Mouse (Mus musculus): ENCODE data around the gene Metap2. TPM values are rescaled to one million over a fixed set of nuclear protein-coding genes. Genes with fewer than 3 reads are reported as not detected.
"Not testable (repeated sequence)": the region's sequence is repeated elsewhere in the genome, so short reads cannot be mapped to it uniquely, and the experiment has no call there.

The Metap2 gene
- polyA plus RNA-seq, 2 experiments from 2014 or later = 188 to 241 TPM

DNA sequence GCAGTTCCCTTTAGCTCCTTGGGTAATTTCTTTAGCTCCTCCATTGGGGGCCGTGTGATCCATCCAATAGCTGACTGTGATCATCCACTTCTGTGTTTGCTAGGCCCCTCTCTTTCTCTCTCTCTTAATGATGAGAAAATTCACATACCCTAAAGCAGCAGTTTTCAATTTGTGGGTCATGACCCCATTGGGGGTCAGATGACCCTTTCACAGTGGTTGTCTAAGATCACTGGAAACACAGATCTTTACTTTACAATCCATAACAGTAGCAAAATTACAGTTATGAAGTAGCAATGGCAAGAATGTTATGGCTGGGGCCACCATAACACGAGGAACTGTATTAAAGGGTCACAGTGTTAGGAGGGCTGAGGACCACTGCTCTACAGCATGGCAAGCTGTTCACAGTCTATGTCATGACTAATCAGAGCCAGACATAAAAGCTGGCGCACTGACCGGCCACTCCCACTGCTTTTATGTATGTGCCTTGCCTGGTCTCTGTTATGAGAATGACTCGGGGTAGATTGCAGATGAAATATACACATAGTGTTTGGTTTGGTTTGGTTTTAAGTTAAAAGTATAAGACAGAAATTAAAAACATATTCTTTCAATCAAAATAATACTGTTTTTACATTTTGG, 13.0 kb upstream of the Metap2 start:
- ATAC-seq = no peak

- ATAC-seq = no peak
Measured at GRCm38 (mm10) chr10:93909015-93909414, 12.1 kb upstream of the Metap2 start.

GRCm38 (mm10) chr10:93908540-93908939, 11.6 kb upstream of the Metap2 start:
- no peak for ATAC-seq

GRCm38 (mm10) chr10:93907376-93907775, 10.5 kb upstream of the Metap2 start:
- ATAC-seq = no peak

- ATAC-seq = no peak
Measured at GRCm38 (mm10) chr10:93899907-93900306, 3.0 kb upstream of the Metap2 start.

- ATAC-seq = no peak
Measured at GRCm38 (mm10) chr10:93899303-93899702, 2.4 kb upstream of the Metap2 start.

GRCm38 (mm10) chr10:93892551-93892950, 4.3 kb downstream of the Metap2 start:
- no peak for ATAC-seq

DNA sequence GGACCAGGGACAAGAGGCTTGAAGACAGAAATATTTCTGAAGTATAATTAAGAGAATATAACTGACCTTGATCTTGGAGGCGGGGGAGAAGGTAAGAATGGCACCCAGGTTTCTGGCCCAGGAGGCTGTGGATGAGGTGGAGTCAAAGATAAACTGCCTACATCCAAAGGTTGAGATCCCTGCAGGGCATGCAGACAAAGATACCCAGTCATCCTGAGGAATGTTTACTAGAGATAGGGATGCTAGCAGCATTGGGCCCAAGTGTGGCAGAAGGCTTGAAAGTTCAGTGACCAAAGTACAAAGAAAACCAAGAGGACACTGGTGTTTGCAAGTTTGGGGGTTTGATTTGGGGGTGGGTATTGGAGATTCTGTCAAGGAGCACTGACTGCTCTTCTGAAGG, 5.9 kb downstream of the Metap2 start:
- ATAC-seq = no peak

DNA sequence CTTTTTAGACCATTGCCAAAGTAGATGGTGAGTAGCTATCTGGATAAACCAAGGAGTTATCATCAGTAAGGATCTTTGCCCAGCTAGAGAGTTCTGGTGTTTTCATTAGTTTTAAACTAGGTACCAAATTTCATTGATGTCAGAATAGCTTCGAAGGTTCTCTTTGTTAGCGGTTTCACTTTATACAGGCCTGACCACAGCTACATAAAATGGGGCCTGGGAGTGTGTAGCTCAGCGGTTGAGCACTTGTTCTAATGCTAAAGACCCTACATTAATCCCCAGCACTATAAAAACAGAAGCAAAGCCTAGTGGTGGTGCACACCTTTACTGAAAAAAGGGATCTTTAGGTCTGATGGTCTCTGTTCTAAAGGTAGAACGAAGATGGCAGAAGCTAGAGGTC, 6.3 kb downstream of the Metap2 start:
- no peak for ATAC-seq

- peak; percentile 15 for ATAC-seq
Measured at GRCm38 (mm10) chr10:93889976-93890375, 6.9 kb downstream of the Metap2 start.

DNA sequence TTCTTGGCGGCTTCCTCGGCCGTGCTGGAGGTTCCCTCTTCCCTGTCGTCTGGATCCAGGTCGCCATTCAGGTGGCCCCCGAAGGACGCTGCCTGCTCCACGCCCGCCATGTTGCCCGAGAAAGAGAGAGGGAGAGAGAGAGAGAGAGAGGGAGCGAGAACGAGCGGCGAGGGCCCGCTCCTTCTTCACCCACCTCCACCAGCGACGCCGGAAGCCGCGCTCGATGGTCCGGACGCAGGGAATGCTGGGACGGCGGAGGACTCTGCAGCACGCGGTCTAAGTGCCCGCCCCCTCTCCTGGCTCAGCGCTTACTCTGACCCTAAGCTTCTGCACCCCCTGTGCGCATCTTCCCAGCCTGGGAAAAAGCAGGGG, 7.3 kb downstream of the Metap2 start:
- ATAC-seq = peak; percentile 93

DNA sequence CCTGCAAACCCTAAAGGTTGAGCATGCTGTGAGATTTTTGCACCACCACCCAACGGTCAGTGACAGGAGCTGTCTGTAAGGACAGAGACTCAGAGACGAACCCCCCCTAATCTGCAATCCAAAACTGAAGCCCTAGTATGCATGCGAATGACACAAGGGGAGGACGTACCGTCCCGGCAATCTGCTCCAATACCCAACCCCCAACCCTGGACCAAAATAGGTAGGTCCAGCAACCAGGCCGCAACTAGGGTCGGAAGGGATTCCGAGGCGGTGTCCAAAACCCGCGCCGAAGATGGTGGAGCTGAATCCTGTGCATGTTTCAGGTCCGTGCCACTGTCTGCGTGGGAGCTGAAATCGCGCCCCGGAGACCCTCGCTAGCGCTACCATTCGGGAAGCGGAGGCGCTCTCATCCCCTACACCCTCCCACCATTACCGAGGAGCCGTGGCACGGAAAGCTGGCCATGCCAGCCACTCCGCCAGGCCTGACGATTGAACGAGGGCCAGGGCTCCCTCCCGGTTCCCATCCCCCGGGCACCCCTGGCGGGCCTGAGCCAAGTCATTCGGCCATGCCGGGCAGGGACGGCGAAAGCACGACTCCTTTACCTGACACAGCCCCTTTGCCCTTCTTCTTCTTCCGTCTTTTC, 7.8 kb downstream of the Metap2 start:
- ATAC-seq = peak; percentile 37

GRCm38 (mm10) chr10:93888590-93888934, 8.3 kb downstream of the Metap2 start:
- ATAC-seq = no peak

GRCm38 (mm10) chr10:93885839-93886477, 10.9 kb downstream of the Metap2 start:
- ATAC-seq = no peak

GRCm38 (mm10) chr10:93882738-93883364, 14.0 kb downstream of the Metap2 start:
- no peak for ATAC-seq

DNA sequence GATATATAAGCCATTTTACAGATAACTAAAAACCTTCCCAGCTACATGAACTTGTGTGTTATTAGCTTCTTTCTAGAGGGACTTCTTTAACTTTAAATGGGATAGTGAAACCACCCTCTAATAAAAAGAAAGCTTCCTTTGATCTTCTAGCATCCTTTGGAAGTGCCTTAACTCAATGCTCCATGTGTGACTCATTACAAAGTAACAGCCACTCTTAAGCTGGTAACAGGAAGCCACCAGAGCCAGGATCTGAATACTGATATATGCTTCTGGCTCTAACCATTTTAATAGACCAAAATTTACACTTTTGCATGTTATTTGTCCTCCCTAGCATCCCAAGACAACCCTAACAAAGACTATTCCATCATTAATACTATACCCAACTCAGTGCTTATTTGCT, 15.0 kb downstream of the Metap2 start:
- peak; percentile 64 for ATAC-seq

GRCm38 (mm10) chr10:93878732-93879131, 18.2 kb downstream of the Metap2 start:
- no peak for ATAC-seq

DNA sequence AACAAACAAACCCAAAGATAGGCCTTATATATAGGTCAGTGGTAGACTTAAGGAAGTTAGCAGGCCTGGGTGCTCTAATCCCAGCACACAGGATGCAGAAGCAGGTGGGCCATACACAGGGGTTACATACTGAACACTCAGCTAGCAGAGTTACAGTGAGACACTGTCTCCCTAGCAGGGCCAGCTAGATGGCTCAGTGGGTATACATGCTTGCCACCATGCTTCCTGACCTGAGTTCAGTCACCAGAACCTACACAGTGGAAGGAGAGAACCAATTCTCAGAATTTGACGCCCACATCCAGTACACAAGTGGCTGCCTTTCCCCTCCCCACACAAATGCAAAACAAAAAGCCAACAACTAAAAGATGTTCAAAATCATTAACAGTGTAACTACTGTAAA, 20.1 kb downstream of the Metap2 start:
- peak; percentile 69 for ATAC-seq

DNA sequence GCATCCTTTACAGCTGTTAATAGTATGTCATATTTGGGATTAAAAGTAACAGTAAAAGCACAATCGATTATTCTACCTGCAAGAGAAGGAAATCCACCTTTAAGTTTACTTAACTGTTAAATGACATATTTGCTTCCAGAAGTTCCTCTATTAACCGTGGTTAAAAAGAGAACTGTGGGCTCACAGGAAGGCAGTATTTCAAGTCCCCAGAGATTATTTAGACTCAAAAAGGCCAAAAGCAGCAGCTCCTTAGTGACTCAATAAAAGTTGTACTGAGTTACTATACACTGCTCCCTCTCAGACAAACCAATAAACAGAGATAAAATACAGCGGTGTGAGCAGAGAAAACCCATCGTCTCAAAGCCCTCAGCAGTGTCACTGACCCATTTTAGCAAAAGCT, 28.0 kb downstream of the Metap2 start:
- ATAC-seq = no peak

GRCm38 (mm10) chr10:93868401-93868800, 28.5 kb downstream of the Metap2 start:
- ATAC-seq = peak; percentile 84

GRCm38 (mm10) chr10:93856095-93856494, 40.8 kb downstream of the Metap2 start:
- ATAC-seq = no peak

- no peak for ATAC-seq
Measured at GRCm38 (mm10) chr10:93855126-93855525, 41.8 kb downstream of the Metap2 start.

DNA sequence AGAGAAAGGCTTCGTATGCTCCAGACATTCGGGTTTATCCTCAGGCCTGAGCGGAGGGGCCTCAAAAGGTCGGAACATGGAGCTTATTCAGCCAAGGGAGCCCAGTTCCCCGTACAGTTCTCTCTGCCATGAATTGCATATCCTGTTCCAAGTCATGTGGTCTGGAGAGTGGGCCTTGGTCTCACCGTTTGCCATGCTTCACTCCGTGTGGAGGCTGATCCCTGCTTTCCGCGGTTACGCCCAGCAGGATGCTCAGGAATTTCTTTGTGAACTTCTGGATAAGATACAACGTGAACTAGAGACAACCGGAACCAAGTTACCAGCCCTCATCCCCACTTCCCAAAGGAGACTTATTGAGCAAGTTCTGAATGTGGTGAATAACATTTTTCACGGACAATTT, 50.2 kb downstream of the Metap2 start:
- ATAC-seq = no peak

DNA sequence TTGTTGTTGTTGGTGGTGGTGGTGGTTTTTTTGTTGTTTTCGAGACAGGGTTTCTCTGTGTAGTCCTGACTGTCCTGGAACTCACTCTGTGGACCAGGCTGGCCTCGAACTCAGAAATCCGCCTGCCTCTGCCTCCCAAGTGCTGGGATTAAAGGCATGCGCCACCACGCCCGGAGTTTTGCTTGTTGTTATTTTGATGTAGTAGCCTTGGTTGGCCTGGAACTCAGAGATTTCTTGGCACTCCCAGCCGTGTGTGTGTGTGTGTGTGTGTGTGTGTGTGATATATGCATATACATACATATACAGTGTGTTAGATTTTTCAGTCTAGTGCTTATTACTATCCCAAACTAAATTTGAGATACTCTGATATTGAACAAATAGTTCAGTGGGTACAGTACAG, 61.8 kb downstream of the Metap2 start:
- not testable (repeated sequence) for ATAC-seq

Measured in activated CD4-positive, CD25-positive, alpha-beta regulatory T cell, adult 4 months (primary cell).